Mouse (Mus musculus) CD4-positive naive resting alpha-beta T cell, adult 76 days (primary cell): ENCODE results near the gene Eng. TPM values are rescaled to one million over a fixed set of nuclear protein-coding genes. Genes with fewer than 3 reads are reported as not detected.

Experiments used
- total RNA-seq: library from RNA; stranded (reverse); gene quantifications from one replicate; pipeline ENCODE4 v1.2.4, GENCODE M21; 2023

Eng gene
- total RNA-seq, result 3.4 TPM

DNA sequence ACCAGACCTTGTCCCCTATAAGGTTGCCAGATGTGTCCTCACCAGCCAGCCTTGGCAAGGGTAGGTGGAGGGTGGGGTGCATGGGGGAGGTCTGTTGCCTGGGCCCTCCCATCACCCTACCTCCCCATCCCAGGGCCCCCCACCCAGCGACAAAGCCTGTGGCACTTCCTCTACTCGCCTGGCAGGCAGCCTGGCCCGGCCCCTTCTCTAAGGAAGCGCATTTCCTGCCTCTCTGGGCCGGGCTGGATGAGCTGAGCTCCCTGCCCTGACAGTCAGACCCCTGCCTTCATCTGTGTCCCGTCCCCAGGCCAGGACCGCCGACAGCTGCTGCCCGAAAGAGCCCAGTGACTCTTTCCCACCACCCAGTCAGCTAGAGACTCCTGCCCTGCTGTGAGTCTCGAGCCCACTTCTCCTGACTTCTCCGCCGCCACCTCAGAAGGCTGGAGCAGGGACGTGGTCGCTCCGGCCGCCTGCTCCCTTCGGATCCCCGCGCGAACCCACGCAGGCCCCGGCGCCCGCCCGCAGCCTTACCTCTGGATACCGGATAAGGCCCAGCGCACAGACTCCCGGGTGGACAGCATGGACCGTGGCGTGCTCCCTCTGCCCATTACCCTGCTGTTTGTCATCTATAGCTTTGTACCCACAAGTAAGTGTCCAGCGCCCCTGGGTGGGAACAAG, at the start of gene Eng:
TSS of gene Eng (plus strand) at position 217 of the 678 bp plus-strand sequence.

DNA sequence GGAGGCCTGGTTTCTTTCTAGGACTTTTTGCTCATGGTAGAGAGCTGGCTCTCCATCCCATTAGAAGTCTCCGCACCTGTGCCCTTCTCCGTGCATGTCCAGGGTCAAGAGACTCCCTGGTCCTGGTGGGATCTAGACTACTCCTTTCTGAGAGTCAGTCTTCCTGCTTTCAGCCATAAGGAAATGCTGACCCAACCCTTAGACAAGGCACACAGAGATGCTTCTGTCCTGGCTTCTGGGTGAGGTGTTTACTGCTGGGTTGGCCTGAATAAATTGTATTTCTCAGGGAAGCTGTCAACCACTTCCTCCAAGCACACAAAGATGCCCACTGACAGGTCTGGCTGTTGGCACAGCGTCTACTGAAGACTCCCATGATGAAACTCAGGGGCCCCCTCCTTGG, 47.0 kb upstream of the Eng start, which contains the start of gene St6galnac6:
TSS of gene St6galnac6 (plus strand) at position 301 of the 400 bp plus-strand sequence.

DNA sequence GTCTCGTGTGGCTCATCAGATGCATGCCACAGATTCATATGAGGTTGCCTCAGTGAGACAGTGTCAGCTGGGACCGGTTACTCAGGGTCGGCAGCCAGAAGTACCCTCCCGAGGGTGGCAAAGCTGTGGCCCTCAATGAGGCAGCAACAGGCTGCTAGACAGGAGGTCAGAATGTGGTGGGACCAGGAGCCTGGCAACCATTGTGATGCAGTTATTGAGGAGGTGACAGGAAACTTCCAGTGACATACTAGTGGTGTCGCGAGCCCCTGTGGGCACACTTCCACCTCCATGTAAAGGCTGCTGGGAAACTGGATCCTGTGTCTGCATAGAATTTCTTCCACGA, 24.9 kb upstream of the Eng start, which contains the start of gene Ak1:
TSS of gene Ak1 (plus strand) at position 242 of the 343 bp plus-strand sequence.

DNA sequence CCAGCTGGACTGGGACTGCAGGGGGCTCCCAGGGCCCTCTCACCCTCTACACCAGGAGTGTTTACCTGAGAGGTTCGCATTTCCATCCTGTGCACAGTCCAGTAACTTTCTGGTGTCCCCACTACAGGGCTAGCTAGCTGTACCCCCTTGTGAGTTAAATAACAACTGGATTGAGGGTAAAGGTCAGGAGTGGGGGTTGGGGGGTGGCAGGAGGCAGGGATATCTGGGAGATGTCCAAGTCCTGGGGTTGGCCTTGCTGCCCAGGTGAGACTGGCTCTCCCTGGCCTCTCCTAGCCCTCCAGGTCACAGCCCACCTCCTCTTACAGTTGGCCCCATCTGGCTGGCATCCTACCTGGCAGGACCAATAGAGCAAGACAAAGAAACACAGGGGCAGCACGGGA, 57.6 kb downstream of the Eng start, which contains the start of gene Fpgs:
TSS of gene Fpgs (minus strand) at position 125 of the 401 bp plus-strand sequence.

DNA sequence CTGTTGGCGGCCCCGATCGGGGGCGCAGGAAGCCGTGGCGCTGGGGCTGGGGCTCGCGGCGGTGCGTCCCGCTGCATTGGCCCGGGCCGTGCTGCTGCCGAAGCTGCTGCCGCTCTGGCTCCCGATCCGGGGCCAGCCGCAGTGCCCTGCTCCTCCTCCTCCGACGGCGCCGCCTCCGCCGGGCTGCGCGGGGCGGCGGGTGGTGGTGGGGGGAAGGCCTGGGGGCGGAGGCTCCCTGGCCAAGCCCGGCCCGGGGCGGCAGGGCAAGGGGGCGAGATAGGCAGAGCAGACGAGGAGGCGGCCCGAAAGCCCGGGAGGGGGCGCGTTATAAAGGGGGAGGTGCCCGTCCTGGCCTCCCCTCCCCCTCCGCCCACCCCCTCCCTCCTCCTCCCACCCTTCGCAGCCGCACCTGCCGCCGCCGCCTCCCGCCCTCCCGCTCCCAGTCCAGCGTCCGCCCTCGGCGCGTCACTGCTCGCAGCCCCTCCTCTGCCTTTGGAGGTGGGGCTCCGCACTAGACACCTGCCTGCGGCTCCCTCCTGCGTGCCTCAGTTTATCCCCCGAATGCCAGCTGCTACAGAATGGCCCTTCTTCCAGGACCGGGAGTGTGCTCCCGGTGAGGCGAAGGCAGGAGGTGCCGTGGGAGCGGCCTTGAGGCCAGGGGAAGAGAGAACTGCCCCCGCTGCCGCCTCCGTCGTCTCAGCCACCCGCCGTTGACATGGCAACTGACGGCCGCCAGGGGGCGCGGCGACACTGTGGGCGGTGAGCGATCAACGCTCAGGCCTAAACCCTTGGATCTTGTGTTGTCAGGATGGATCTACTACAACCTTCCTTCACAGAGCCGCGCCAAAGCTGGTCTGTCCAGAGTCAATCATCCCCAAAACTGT, 66.8 kb downstream of the Eng start, which contains the start of gene Cdk9:
TSS of gene Cdk9 (minus strand) at position 143 of the 884 bp plus-strand sequence.

DNA sequence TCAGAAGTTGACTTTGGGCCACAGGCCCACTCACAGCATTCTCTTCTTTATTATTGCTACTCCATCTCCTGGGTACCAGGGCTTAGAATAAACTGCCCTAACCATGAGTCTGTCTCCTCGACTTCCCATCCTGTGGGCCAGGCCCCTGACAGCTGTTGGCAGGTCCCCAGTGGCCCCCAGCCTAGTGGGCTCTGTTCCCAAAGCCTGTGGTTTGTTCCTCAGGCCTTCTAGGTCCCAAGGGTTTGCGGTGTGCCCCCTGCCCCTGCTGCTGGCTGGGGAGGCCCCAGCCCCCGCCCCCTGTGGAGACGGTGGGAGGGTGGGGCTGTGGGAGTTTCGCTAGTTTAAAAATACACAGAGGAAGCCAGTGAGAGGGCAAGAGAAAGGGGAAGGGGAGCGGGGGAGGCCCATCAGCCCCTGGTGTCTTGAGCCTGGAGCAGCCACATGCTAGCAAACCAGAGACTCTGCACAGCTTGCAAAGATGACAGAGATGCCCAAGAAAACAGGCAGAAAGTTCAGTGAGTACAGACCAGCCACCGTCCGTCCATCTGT, 74.4 kb downstream of the Eng start, which contains the start of gene Sh2d3c:
TSS of gene Sh2d3c (plus strand) at position 375 of the 549 bp plus-strand sequence.

Other genes starting within 250 kb of the Eng start
- gene Naif1, start 196.1 kb upstream of the Eng start, total RNA-seq, result 6.5 TPM
- gene Slc25a25, start 195.2 kb upstream of the Eng start, total RNA-seq, result 108 TPM
- gene Fam102a, start 111.3 kb upstream of the Eng start, total RNA-seq, result 163 TPM
- 50.7 TPM for gene Dpm2, start 75.7 kb upstream of the Eng start, total RNA-seq
- 0.76 TPM for gene Pip5kl1, start 71.8 kb upstream of the Eng start, total RNA-seq
- not detected for gene 9430097D07Rik, start 70.9 kb upstream of the Eng start, total RNA-seq
- 18.8 TPM for gene St6galnac4, start 59.5 kb upstream of the Eng start, total RNA-seq
- gene St6galnac6, start 46.9 kb upstream of the Eng start, total RNA-seq, result 4.1 TPM
- not detected for gene Ak1, start 24.8 kb upstream of the Eng start, total RNA-seq
- gene Fpgs, start 57.5 kb downstream of the Eng start, total RNA-seq, result 26.7 TPM
- 92.9 TPM for gene Cdk9, start 66.5 kb downstream of the Eng start, total RNA-seq
- 81.0 TPM for gene Sh2d3c, start 74.5 kb downstream of the Eng start, total RNA-seq
- gene 6330409D20Rik, start 94.4 kb downstream of the Eng start, total RNA-seq, result not detected
- 26.4 TPM for gene Tor2a, start 110.6 kb downstream of the Eng start, total RNA-seq
- 0.21 TPM for gene Ttc16, start 129.0 kb downstream of the Eng start, total RNA-seq
- 3.8 TPM for gene Ptrh1, start 129.2 kb downstream of the Eng start, total RNA-seq
- not detected for gene Cfap157, start 137.8 kb downstream of the Eng start, total RNA-seq
- gene Stxbp1, start 200.7 kb downstream of the Eng start, total RNA-seq, result 1.3 TPM
- 0.67 TPM for gene Fam129b, start 229.5 kb downstream of the Eng start, total RNA-seq